Mouse (Mus musculus): ENCODE measurements around the gene Rxrb. TPM values are rescaled to one million over a fixed set of nuclear protein-coding genes. Genes with fewer than 3 reads are reported as not detected.

Gene Rxrb
- polyA plus RNA-seq, 1 experiment from 2014 or later, result 13.8 TPM

DNA sequence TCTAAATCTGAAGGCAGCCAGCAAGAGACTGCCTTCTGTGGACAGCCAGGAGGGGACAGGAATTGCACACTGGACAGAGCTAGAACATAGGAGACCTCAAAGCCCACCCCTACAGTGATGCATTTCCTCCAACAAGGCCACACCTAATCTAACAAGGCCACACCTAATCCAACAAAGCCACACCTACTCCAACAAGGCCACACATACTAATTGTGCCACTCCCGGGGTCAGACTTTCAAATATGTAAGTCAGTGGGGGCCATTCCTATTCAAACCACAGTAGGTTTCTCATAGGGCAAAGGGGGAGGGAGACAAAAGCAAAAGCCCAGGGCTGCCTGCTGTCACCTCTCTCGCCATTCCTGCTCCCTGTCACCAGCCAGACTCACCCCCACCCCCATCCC, 55.8 kb downstream of the Rxrb start:
- no peak overlapping the region for H3K4me2 ChIP-seq
- no peak for ATAC-seq (replicated peaks; ENCODE audit: insufficient number of reproducible peaks, low FRiP score, low TSS enrichment)
- H3K4me1 ChIP-seq (ENCODE audit: control insufficient read depth, insufficient read depth, low read length), result peaks cover 2% of the 10 kb centered on the region; the same call in 1 of the 2 replicates
- WGBS (ENCODE audit: insufficient replicate concordance), result 53% methylated on average over 2 of the region's 2 CpGs
- no peaks in the 10 kb centered on the region for H3K36me3 ChIP-seq (ENCODE audit: control insufficient read depth, insufficient read depth, low read length)
- peaks cover 4% of the 10 kb centered on the region; the same call in 1 of the 2 replicates for H3K27me3 ChIP-seq (ENCODE audit: control insufficient read depth, insufficient read depth, low read length)
- H3K9me3 ChIP-seq (replicated peaks; ENCODE audit: control insufficient read depth, low read length), result no peaks in the 10 kb centered on the region
- H3K4me3 ChIP-seq (ENCODE audit: low read depth, low read length), result no peak overlapping the region
- no peak overlapping the region for H3K27ac ChIP-seq (ENCODE audit: low read depth, low read length)
- H3K9ac ChIP-seq (ENCODE audit: low read depth, low read length), result no peak overlapping the region

MicroRNAs within 50 kb of the gene (microRNA counts, 519-probe panel; counts per million panel counts)
- microRNA mmu-miR-219, result 32.2 counts per million

Small RNA genes lying within 50 kb of the gene (microRNA-seq; reads per million reads assigned to microRNA genes)
- gene Mir219a-1 (ENCODE audit: borderline number of aligned reads), result 0.61 reads per million
- gene Mir219c (ENCODE audit: borderline number of aligned reads), result not detected

Other genes starting within 250 kb of the Rxrb start
- 7.6 and 10.5 TPM in 2 replicates for gene Angptl4, start 250.0 kb upstream of the Rxrb start, polyA plus RNA-seq (2014; fragmentation: Nextera tagmentation; extraction: Ambion mirVana)
- 30.1 and 43.2 TPM in 2 replicates for gene Kank3, start 221.3 kb upstream of the Rxrb start, polyA plus RNA-seq (2014; fragmentation: Nextera tagmentation; extraction: Ambion mirVana)
- gene Rps28, start 207.2 kb upstream of the Rxrb start, polyA plus RNA-seq (2014; fragmentation: Nextera tagmentation; extraction: Ambion mirVana), result 654 and 701 TPM in 2 replicates
- gene Ndufa7, start 207.2 kb upstream of the Rxrb start, polyA plus RNA-seq (2014; fragmentation: Nextera tagmentation; extraction: Ambion mirVana), result 457 and 481 TPM in 2 replicates
- gene Cd320, start 188.7 kb upstream of the Rxrb start, polyA plus RNA-seq (2014; fragmentation: Nextera tagmentation; extraction: Ambion mirVana), result 60.8 and 63.9 TPM in 2 replicates
- not detected in 2 replicates for gene Gm7029, start 158.0 kb upstream of the Rxrb start, polyA plus RNA-seq (2014; fragmentation: Nextera tagmentation; extraction: Ambion mirVana)
- gene Kifc1, start 141.2 kb upstream of the Rxrb start, polyA plus RNA-seq (2014; fragmentation: Nextera tagmentation; extraction: Ambion mirVana), result 8.1 and 11.8 TPM in 2 replicates
- gene Platr17, start 126.7 kb upstream of the Rxrb start, polyA plus RNA-seq (2014; fragmentation: Nextera tagmentation; extraction: Ambion mirVana), result not detected in 2 replicates
- gene Daxx, start 122.4 kb upstream of the Rxrb start, polyA plus RNA-seq (2014; fragmentation: Nextera tagmentation; extraction: Ambion mirVana), result 26.4 and 37.0 TPM in 2 replicates
- gene Tapbp, start 115.9 kb upstream of the Rxrb start, polyA plus RNA-seq (2014; fragmentation: Nextera tagmentation; extraction: Ambion mirVana), result 22.0 and 23.4 TPM in 2 replicates
- gene Zbtb22, start 115.9 kb upstream of the Rxrb start, polyA plus RNA-seq (2014; fragmentation: Nextera tagmentation; extraction: Ambion mirVana), result 7.2 and 7.8 TPM in 2 replicates
- gene Rgl2, start 102.3 kb upstream of the Rxrb start, polyA plus RNA-seq (2014; fragmentation: Nextera tagmentation; extraction: Ambion mirVana), result 25.8 and 27.8 TPM in 2 replicates
- 147 and 151 TPM in 2 replicates for gene Pfdn6, start 91.5 kb upstream of the Rxrb start, polyA plus RNA-seq (2014; fragmentation: Nextera tagmentation; extraction: Ambion mirVana)
- 18.3 and 19.7 TPM in 2 replicates for gene Wdr46, start 91.2 kb upstream of the Rxrb start, polyA plus RNA-seq (2014; fragmentation: Nextera tagmentation; extraction: Ambion mirVana)
- gene B3galt4, start 80.3 kb upstream of the Rxrb start, polyA plus RNA-seq (2014; fragmentation: Nextera tagmentation; extraction: Ambion mirVana), result 2.8 and 5.9 TPM in 2 replicates
- 28.1 and 29.5 TPM in 2 replicates for gene Vps52, start 76.0 kb upstream of the Rxrb start, polyA plus RNA-seq (2014; fragmentation: Nextera tagmentation; extraction: Ambion mirVana)
- gene Rps18, start 75.8 kb upstream of the Rxrb start, polyA plus RNA-seq (2014; fragmentation: Nextera tagmentation; extraction: Ambion mirVana), result 1,135 and 1,150 TPM in 2 replicates
- gene H2-K1, start 31.5 kb upstream of the Rxrb start, polyA plus RNA-seq (2014; fragmentation: Nextera tagmentation; extraction: Ambion mirVana), result 13.8 and 13.9 TPM in 2 replicates
- 3.9 and 4.4 TPM in 2 replicates for gene Ring1, start 7.1 kb upstream of the Rxrb start, polyA plus RNA-seq (2014; fragmentation: Nextera tagmentation; extraction: Ambion mirVana)
- 29.4 and 35.5 TPM in 2 replicates for gene H2-Ke6, start 3.8 kb upstream of the Rxrb start, polyA plus RNA-seq (2014; fragmentation: Nextera tagmentation; extraction: Ambion mirVana)
- 61.4 and 67.2 TPM in 2 replicates for gene Slc39a7, start 130 bp upstream of the Rxrb start, polyA plus RNA-seq (2014; fragmentation: Nextera tagmentation; extraction: Ambion mirVana)
- gene Col11a2, start 7.6 kb downstream of the Rxrb start, polyA plus RNA-seq (2014; fragmentation: Nextera tagmentation; extraction: Ambion mirVana), result 0.31 and 0.70 TPM in 2 replicates
- gene H2-Oa, start 60.5 kb downstream of the Rxrb start, polyA plus RNA-seq (2014; fragmentation: Nextera tagmentation; extraction: Ambion mirVana), result 0.34 and 1.2 TPM in 2 replicates
- gene H2-DMa, start 87.7 kb downstream of the Rxrb start, polyA plus RNA-seq (2014; fragmentation: Nextera tagmentation; extraction: Ambion mirVana), result 6.2 and 8.1 TPM in 2 replicates
- gene Brd2, start 90.8 kb downstream of the Rxrb start, polyA plus RNA-seq (2014; fragmentation: Nextera tagmentation; extraction: Ambion mirVana), result 59.7 and 105 TPM in 2 replicates
- gene H2-DMb2, start 111.5 kb downstream of the Rxrb start, polyA plus RNA-seq (2014; fragmentation: Nextera tagmentation; extraction: Ambion mirVana), result 0.20 TPM in 1 of 2 replicates, not detected in the other
- gene H2-DMb1, start 121.3 kb downstream of the Rxrb start, polyA plus RNA-seq (2014; fragmentation: Nextera tagmentation; extraction: Ambion mirVana), result 0.27 and 0.29 TPM in 2 replicates
- 0.63 and 0.86 TPM in 2 replicates for gene Tap1, start 155.7 kb downstream of the Rxrb start, polyA plus RNA-seq (2014; fragmentation: Nextera tagmentation; extraction: Ambion mirVana)
- gene Psmb9, start 156.0 kb downstream of the Rxrb start, polyA plus RNA-seq (2014; fragmentation: Nextera tagmentation; extraction: Ambion mirVana), result 0.42 and 0.59 TPM in 2 replicates
- gene Psmb8, start 165.9 kb downstream of the Rxrb start, polyA plus RNA-seq (2014; fragmentation: Nextera tagmentation; extraction: Ambion mirVana), result 1.5 and 2.5 TPM in 2 replicates
- gene Tap2, start 171.7 kb downstream of the Rxrb start, polyA plus RNA-seq (2014; fragmentation: Nextera tagmentation; extraction: Ambion mirVana), result 0.44 and 1.4 TPM in 2 replicates
- gene H2-Ob, start 207.1 kb downstream of the Rxrb start, polyA plus RNA-seq (2014; fragmentation: Nextera tagmentation; extraction: Ambion mirVana), result not detected in 2 replicates
- gene H2-Ab1, start 225.9 kb downstream of the Rxrb start, polyA plus RNA-seq (2014; fragmentation: Nextera tagmentation; extraction: Ambion mirVana), result 11.7 and 13.5 TPM in 2 replicates